Mouse (Mus musculus) neural tube, embryonic 14.5 days (tissue): Measurements from ENCODE around the gene Vti1a. TPM values are rescaled to one million over a fixed set of nuclear protein-coding genes. Genes with fewer than 3 reads are reported as not detected.

Experiments
- ATAC-seq: fragments of 200-750 bp; cut with Nextera tagmentation; 2 replicates; pipeline ENCODE4 v1.8.0; 2017; ENCODE audit warnings: low read depth, mild to moderate bottlenecking, moderate TSS enrichment, moderate library complexity
- H3K27ac ChIP-seq: fragments of 300-500 bp; sonication (generic); 2 replicates; pipeline ENCODE4 v1.5.1; 2014; ENCODE audit warnings: low read depth, mild to moderate bottlenecking, control low read depth, low read length, moderate library complexity, mixed read lengths
- H3K27me3 ChIP-seq: fragments of 300-500 bp; sonication (generic); 2 replicates; pipeline ENCODE4 v1.6.1; 2014; ENCODE audit warnings: low read length; ENCODE audit not compliant: control insufficient read depth, insufficient read depth
- H3K36me3 ChIP-seq: fragments of 300-500 bp; sonication (generic); 2 replicates; pipeline ENCODE4 v1.6.1; 2014; ENCODE audit warnings: low read length, mixed read lengths; ENCODE audit not compliant: control insufficient read depth, insufficient read depth
- H3K4me1 ChIP-seq: fragments of 300-500 bp; sonication (generic); 2 replicates; pipeline ENCODE4 v1.6.1; 2014; ENCODE audit warnings: low read length; ENCODE audit not compliant: control insufficient read depth, insufficient read depth
- H3K4me2 ChIP-seq: fragments of 300-500 bp; sonication (generic); 2 replicates; pipeline ENCODE4 v1.6.1; 2014; ENCODE audit warnings: mild to moderate bottlenecking, low read depth, low read length, control low read depth
- H3K4me3 ChIP-seq: fragments of 300-500 bp; sonication (generic); 2 replicates; pipeline ENCODE4 v1.5.1; 2014; ENCODE audit warnings: low read depth, low read length, control low read depth, mixed read lengths
- H3K9ac ChIP-seq: fragments of 300-500 bp; sonication (generic); replicated peaks from 2 replicates; pipeline ENCODE4 v1.6.1; 2014; ENCODE audit warnings: low read depth, mild to moderate bottlenecking, control low read depth, low read length, mixed read lengths
- H3K9me3 ChIP-seq: fragments of 300-500 bp; sonication (generic); 2 replicates; pipeline ENCODE4 v1.6.1; 2016; ENCODE audit warnings: low read length; ENCODE audit not compliant: control insufficient read depth
- WGBS: fragments of 180-500 bp; shearing (Covaris S2); extraction: QIAGEN DNeasy Blood & Tissue Kit; methylation state at CpG from one replicate; pipeline ENCODE4 v1.1.7; 2014; 5-methylcytosine and 5-hydroxymethylcytosine counted together
- polyA plus RNA-seq: library from polyadenylated mRNA; unstranded; fragments of >200 nt; fragmentation: Nextera tagmentation; extraction: Ambion mirVana; gene quantifications from 2 replicates; pipeline ENCODE4 v1.2.1, GENCODE M21; 2014

The Vti1a gene
- polyA plus RNA-seq, 1 experiment from 2014 or later: 35.7 TPM

- no peaks in the 10 kb centered on the region for H3K36me3 ChIP-seq
- no peaks in the 10 kb centered on the region for H3K27me3 ChIP-seq
- WGBS: 74% methylated on average over 18 of the region's 18 CpGs
- H3K4me1 ChIP-seq: 0 out of 2 replicates have a peak, but pooled peaks cover 5% of the 10 kb centered on the region
- no peak overlapping the region for H3K27ac ChIP-seq
- no peak overlapping the region for H3K4me3 ChIP-seq
- H3K9ac ChIP-seq: no peak overlapping the region
- ATAC-seq: no peak
- H3K9me3 ChIP-seq: no peaks in the 10 kb centered on the region
- no peak overlapping the region for H3K4me2 ChIP-seq
These were observed 183.2 kb downstream of the Vti1a start for GRCm38 (mm10) chr19:55499179-55499863.

DNA sequence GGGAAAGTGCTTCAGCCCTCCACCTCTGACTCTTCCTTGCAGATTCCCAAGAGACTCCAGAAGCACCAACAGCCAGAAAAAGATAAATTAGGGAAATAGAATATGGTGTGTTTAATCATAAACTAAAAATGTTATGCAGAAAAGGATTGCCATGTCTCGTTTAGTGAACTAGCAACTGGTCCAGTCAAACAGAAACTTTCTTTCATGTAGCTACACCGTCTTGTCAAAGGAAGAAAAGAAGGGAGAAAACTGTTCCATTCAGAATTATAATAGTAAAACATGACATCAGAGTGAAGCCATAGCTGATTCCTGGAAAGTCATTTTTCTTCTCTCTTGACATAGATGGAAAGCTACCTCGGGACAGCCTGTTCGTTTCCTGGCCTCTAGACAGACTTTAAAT lies 185.9 kb downstream of the Vti1a start:
- H3K27me3 ChIP-seq: no peaks in the 10 kb centered on the region
- H3K4me2 ChIP-seq: no peak overlapping the region
- no peak for ATAC-seq
- 53% methylated on average over 4 of the region's 4 CpGs for WGBS
- H3K9me3 ChIP-seq: no peaks in the 10 kb centered on the region
- no peaks in the 10 kb centered on the region for H3K4me1 ChIP-seq
- no peak overlapping the region for H3K9ac ChIP-seq
- no peaks in the 10 kb centered on the region for H3K36me3 ChIP-seq
- no peak overlapping the region for H3K27ac ChIP-seq
- H3K4me3 ChIP-seq: no peak overlapping the region

DNA sequence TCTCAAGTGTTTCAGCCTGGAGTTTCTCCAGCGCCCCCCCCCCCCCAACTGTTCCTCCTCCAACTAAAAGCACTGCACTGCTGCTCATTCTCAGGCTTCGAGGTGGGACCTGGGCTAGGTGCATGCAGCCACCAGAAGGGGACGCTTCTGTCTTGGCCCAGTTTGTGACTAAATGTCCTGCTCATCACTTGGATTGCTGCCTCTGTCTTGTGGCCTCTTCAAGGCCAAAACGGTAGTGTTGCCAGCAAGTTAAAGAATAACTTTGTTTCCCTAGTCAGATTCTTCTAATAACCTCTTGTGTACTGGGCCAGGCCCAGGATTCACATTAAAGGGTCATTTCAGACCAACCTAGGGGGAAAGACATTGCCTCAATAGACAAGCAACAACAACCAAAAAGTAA lies 187.7 kb downstream of the Vti1a start:
- H3K4me2 ChIP-seq: no peak overlapping the region
- no peak for ATAC-seq
- 81% methylated on average over 3 of the region's 4 CpGs for WGBS
- H3K27me3 ChIP-seq: no peaks in the 10 kb centered on the region
- no peaks in the 10 kb centered on the region for H3K36me3 ChIP-seq
- no peak overlapping the region for H3K9ac ChIP-seq
- H3K4me1 ChIP-seq: no peaks in the 10 kb centered on the region
- H3K9me3 ChIP-seq: no peaks in the 10 kb centered on the region
- H3K4me3 ChIP-seq: no peak overlapping the region
- H3K27ac ChIP-seq: no peak overlapping the region

DNA sequence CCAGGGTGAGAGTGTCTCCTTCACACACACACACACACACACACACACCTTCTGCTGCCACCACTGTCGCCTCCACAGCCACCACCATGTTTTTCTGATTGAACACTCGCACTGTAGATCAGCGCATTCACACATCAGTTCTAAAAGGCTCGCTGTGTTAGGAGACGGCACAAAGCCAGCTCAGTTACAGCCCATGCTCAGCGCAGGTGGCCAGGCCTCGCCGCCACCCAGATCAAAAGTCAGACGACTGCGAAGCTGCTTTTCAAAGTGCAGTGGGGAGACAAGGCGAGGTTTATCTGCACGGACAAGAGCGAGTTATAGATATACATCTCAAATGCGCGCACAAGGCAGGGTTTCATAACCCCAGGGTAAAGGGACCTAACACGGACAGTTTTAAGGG lies 191.7 kb downstream of the Vti1a start:
- no peak overlapping the region for H3K9ac ChIP-seq
- H3K9me3 ChIP-seq: no peaks in the 10 kb centered on the region
- H3K27ac ChIP-seq: no peak overlapping the region
- H3K36me3 ChIP-seq: no peaks in the 10 kb centered on the region
- H3K27me3 ChIP-seq: no peaks in the 10 kb centered on the region
- no peak for ATAC-seq
- H3K4me1 ChIP-seq: no peaks in the 10 kb centered on the region
- H3K4me3 ChIP-seq: no peak overlapping the region
- no peak overlapping the region for H3K4me2 ChIP-seq
- 67% methylated on average over 16 of the region's 16 CpGs for WGBS

GRCm38 (mm10) chr19:55508239-55508638 lies 192.1 kb downstream of the Vti1a start:
- Histone ChIP-seq H3K4me2 (no peak overlapping the region), H3K9ac (no peak overlapping the region), H3K36me3 (no peaks in the 10 kb centered on the region), H3K27ac (no peak overlapping the region), H3K9me3 (no peaks in the 10 kb centered on the region), H3K4me1 (no peaks in the 10 kb centered on the region), H3K4me3 (no peak overlapping the region), H3K27me3 (no peaks in the 10 kb centered on the region)
- 90% methylated on average over 4 of the region's 4 CpGs for WGBS
- ATAC-seq: no peak

- no peaks in the 10 kb centered on the region for H3K27me3 ChIP-seq
- no peak for ATAC-seq
- H3K4me1 ChIP-seq: no peaks in the 10 kb centered on the region
- no peak overlapping the region for H3K4me2 ChIP-seq
- no peaks in the 10 kb centered on the region for H3K36me3 ChIP-seq
- H3K4me3 ChIP-seq: no peak overlapping the region
- no peak overlapping the region for H3K9ac ChIP-seq
- H3K27ac ChIP-seq: no peak overlapping the region
- H3K9me3 ChIP-seq: no peaks in the 10 kb centered on the region
- 79% methylated on average over 5 of the region's 5 CpGs for WGBS
These were observed 192.9 kb downstream of the Vti1a start for GRCm38 (mm10) chr19:55508965-55509364.

DNA sequence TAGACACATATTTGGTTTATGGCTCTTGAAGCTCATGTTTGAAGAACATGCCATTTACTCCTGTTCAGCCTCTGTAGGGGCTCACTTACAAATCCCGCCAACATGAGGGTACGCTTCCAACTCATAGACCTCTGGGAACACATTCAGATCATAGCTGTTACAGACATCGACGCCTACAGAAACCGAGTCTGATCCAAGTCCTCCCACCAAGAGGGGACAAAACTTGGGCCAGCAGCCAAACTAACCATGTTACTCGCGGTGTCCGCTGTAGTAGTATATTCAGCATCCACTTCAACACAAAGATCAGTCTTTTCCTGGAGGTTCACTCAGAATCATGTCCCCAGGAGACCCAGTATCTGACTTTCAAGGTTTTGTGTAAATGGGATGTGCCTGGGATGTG lies 193.5 kb downstream of the Vti1a start:
- H3K4me1 ChIP-seq: no peaks in the 10 kb centered on the region
- H3K9ac ChIP-seq: no peak overlapping the region
- H3K9me3 ChIP-seq: no peaks in the 10 kb centered on the region
- no peaks in the 10 kb centered on the region for H3K27me3 ChIP-seq
- no peak overlapping the region for H3K27ac ChIP-seq
- ATAC-seq: no peak
- no peak overlapping the region for H3K4me2 ChIP-seq
- 91% methylated on average over 8 of the region's 8 CpGs for WGBS
- no peak overlapping the region for H3K4me3 ChIP-seq
- H3K36me3 ChIP-seq: no peaks in the 10 kb centered on the region

DNA sequence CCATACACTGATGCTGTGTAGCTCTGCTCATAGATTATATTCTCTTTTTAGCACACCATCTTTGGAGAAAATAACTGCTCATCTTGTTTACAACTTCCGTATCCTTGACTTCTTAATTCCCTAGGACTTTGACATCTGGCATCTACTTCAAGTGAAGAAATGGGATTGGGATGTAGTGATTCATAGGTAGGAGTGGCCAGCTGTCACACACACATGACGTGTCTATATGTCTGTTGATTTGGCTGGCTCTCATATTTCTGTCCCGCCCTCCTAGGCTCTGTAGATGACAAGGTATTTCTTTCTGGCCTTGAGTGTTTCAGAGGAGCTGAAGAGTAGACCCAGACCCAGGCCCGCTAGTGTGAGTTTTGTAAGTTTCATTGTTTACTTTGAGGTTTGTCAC lies 197.8 kb downstream of the Vti1a start:
- ATAC-seq: no peak
- Histone ChIP-seq H3K27me3 (no peaks in the 10 kb centered on the region), H3K4me1 (no peaks in the 10 kb centered on the region), H3K9ac (no peak overlapping the region), H3K4me3 (no peak overlapping the region), H3K36me3 (no peaks in the 10 kb centered on the region), H3K4me2 (no peak overlapping the region), H3K27ac (no peak overlapping the region), H3K9me3 (no peaks in the 10 kb centered on the region)
- 93% methylated on average over 4 of the region's 4 CpGs for WGBS

DNA sequence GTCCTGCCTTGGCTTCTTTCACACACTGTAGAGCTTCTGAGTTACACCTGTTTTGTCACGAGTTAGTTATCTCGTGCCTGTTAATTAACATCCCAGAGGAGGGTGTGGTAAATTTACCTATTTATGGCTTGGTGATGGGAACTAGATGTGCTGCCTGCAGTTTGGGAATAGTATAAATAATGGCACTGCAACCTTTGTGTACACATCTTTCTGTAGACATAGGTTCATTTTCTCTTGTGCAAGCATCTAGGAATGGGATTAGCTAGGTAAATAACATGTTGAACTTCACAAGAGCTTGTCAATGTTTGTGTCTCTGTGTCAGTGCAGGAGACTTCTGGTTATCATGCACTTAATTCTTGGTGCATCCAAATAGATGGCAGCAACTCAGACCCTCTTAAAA lies 204.1 kb downstream of the Vti1a start:
- Histone ChIP-seq H3K4me1 (no peaks in the 10 kb centered on the region), H3K9ac (no peak overlapping the region), H3K27ac (no peak overlapping the region), H3K9me3 (no peaks in the 10 kb centered on the region), H3K4me3 (no peak overlapping the region), H3K27me3 (no peaks in the 10 kb centered on the region), H3K36me3 (no peaks in the 10 kb centered on the region), H3K4me2 (no peak overlapping the region)
- ATAC-seq: no peak
- WGBS: 52% methylated on average over 2 of the region's 2 CpGs
